Mouse (Mus musculus) lung, postnatal 0 days (tissue): ENCODE data around the gene Prkcz.

Source experiments
- CTCF ChIP-seq: IDR thresholded peaks from 2 replicates; pipeline ENCODE4 v1.5.1; 2016; ENCODE audit warnings: antibody characterized with exemption, mild to moderate bottlenecking
- EP300 ChIP-seq: IDR thresholded peaks from 2 replicates; pipeline ENCODE4 v1.6.1; 2016; ENCODE audit warnings: antibody characterized with exemption, mild to moderate bottlenecking, control low read depth

- peak; percentile 86 for TF ChIP-seq CTCF
- no peak for TF ChIP-seq EP300
Measured at GRCm38 (mm10) chr4:155368684-155369083, 7.5 kb upstream of the Prkcz start.
